Comparison of ENCODE assay signal across 18 mouse cellular contexts in the genomic region with DNA sequence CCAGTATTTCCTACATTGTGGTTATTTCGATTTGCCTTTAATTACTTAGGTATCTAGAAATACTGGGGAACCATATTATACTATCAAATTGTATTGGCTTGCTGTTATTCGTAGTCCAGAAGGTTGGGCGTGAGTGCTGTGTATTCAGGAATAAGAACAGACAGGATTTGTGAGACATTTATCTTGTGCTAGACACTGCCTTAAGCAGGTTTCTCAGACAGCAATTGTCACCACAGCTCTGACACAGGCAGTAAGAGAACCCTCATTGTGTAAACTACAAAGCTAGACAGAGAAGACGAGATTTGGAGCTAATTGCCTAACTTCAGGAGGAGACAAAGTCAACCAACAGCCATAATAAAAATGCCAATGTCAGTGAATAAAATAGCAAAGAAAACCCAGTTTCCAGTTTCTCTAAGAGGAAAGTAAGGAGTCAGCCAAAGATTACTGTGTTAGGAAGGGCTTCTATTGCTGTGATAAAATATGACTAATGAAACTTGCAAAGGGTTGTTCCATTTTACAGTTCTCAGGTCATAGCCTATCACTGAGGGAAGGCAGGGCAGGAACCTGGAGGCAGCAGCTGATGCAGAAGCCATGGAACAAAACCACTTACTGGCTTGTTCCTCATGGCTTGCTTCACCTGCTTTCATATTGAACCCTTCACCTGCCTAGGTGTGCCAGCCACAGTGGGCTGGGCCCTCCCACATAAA.
DNase-seq lines count a peak whose midpoint lies in the region; ATAC-seq and TF ChIP-seq lines count a peak whose summit lies in the region.
"Had no signal": no experiment of that assay in that cellular context is flagged by ENCODE, and none has a peak within 500 bp of the region (broad histone marks: within the 10 kb centered on the region; RNA-seq: fewer than 3 reads in every experiment).

No protein-coding gene starts in this region.

- no peaks in the 10 kb centered on the region for H3K36me3 ChIP-seq in forebrain, embryonic 16.5 days (ENCODE audit: control insufficient read depth, insufficient read depth)
- H3K36me3 ChIP-seq in intestine, embryonic 16.5 days (ENCODE audit: control insufficient read depth, insufficient read depth, low read length), result no peaks in the 10 kb centered on the region
- H3K36me3 ChIP-seq in midbrain, embryonic 16.5 days (ENCODE audit: control insufficient read depth, insufficient read depth, low read length), result no peaks in the 10 kb centered on the region
- H3K36me3 ChIP-seq: embryonic facial prominence, embryonic 13.5 days; limb, embryonic 13.5 days; liver, embryonic 13.5 days had no signal

- H3K9me3 ChIP-seq in forebrain, embryonic 16.5 days (ENCODE audit: control insufficient read depth, low read length), result no peaks in the 10 kb centered on the region
- H3K9me3 ChIP-seq in intestine, embryonic 16.5 days (ENCODE audit: control insufficient read depth, low read length), result no peaks in the 10 kb centered on the region
- H3K9me3 ChIP-seq in midbrain, embryonic 16.5 days (replicated peaks; ENCODE audit: control insufficient read depth, low read length, poor library complexity, severe bottlenecking), result no peaks in the 10 kb centered on the region
- H3K9me3 ChIP-seq: embryonic facial prominence, embryonic 13.5 days; limb, embryonic 13.5 days had no signal

- peaks cover 10% of the 10 kb centered on the region for H3K4me1 ChIP-seq in forebrain, embryonic 16.5 days (replicated peaks; ENCODE audit: control insufficient read depth, insufficient read depth, low read length)
- H3K4me1 ChIP-seq in intestine, embryonic 16.5 days (ENCODE audit: control insufficient read depth, insufficient read depth, low read length), result no peaks in the 10 kb centered on the region
- H3K4me1 ChIP-seq in midbrain, embryonic 16.5 days (ENCODE audit: control insufficient read depth, insufficient read depth, low read length), result peaks cover 6% of the 10 kb centered on the region; the same call in 1 of the 2 replicates
- H3K4me1 ChIP-seq: embryonic facial prominence, embryonic 13.5 days; liver, embryonic 13.5 days had no signal

- no peaks in the 10 kb centered on the region for H3K27me3 ChIP-seq in forebrain, embryonic 16.5 days (replicated peaks; ENCODE audit: control insufficient read depth, insufficient read depth, low read length)
- H3K27me3 ChIP-seq in intestine, embryonic 16.5 days (replicated peaks; ENCODE audit: control insufficient read depth, insufficient read depth, low read length), result no peaks in the 10 kb centered on the region
- H3K27me3 ChIP-seq in midbrain, embryonic 16.5 days (ENCODE audit: control insufficient read depth, insufficient read depth, low read depth, low read length), result no peaks in the 10 kb centered on the region
- H3K27me3 ChIP-seq: embryonic facial prominence, embryonic 13.5 days; limb, embryonic 13.5 days; liver, embryonic 13.5 days had no signal

- peak overlapping the region; percentile 25; the same call in 1 of the 2 replicates for H3K4me2 ChIP-seq in forebrain, embryonic 16.5 days (ENCODE audit: low read length)
- no peak overlapping the region for H3K4me2 ChIP-seq in intestine, embryonic 16.5 days (ENCODE audit: low read depth, low read length)
- no peak overlapping the region for H3K4me2 ChIP-seq in midbrain, embryonic 16.5 days (ENCODE audit: low read length)
- H3K4me2 ChIP-seq: embryonic facial prominence, embryonic 13.5 days; limb, embryonic 13.5 days; liver, embryonic 13.5 days; lung, embryonic 14.5 days had no signal

- H3K4me3 ChIP-seq in forebrain, embryonic 16.5 days (replicated peaks; ENCODE audit: low read length), result no peak overlapping the region
- no peak overlapping the region for H3K4me3 ChIP-seq in intestine, embryonic 16.5 days (ENCODE audit: low read length)
- H3K4me3 ChIP-seq in midbrain, embryonic 16.5 days (ENCODE audit: low read depth, low read length), result no peak overlapping the region
- H3K4me3 ChIP-seq in layer of hippocampus, adult 2 months, result no peak overlapping the region
- H3K4me3 ChIP-seq: embryonic facial prominence, embryonic 13.5 days; limb, embryonic 13.5 days; liver, embryonic 13.5 days had no signal

- ATAC-seq in forebrain, embryonic 16.5 days, result peak; percentile 69
- ATAC-seq in intestine, embryonic 16.5 days, result peak; percentile 69
- no peak for ATAC-seq in midbrain, embryonic 16.5 days

- peak overlapping the region; percentile 89 for H3K27ac ChIP-seq in forebrain, embryonic 16.5 days (ENCODE audit: low read length)
- no peak overlapping the region for H3K27ac ChIP-seq in intestine, embryonic 16.5 days (ENCODE audit: low read length)
- peak overlapping the region; percentile 45 for H3K27ac ChIP-seq in midbrain, embryonic 16.5 days (ENCODE audit: low read length)
- H3K27ac ChIP-seq in layer of hippocampus, adult 2 months, result no peak overlapping the region
- H3K27ac ChIP-seq: embryonic facial prominence, embryonic 13.5 days; limb, embryonic 13.5 days; liver, embryonic 13.5 days had no signal

- no peak for TF ChIP-seq CTCF in layer of hippocampus, adult 2 months (conservative IDR thresholded peaks at IDR 0.05)

- no peak overlapping the region for H3K9ac ChIP-seq in forebrain, embryonic 16.5 days (replicated peaks; ENCODE audit: low read depth, low read length)
- H3K9ac ChIP-seq in intestine, embryonic 16.5 days (ENCODE audit: low read depth, low read length), result no peak overlapping the region
- H3K9ac ChIP-seq in midbrain, embryonic 16.5 days (ENCODE audit: low read depth, low read length), result no peak overlapping the region
- H3K9ac ChIP-seq: embryonic facial prominence, embryonic 13.5 days; limb, embryonic 13.5 days; liver, embryonic 13.5 days; lung, embryonic 14.5 days had no signal

- DNase-seq in retina, embryonic 14.5 days (ENCODE audit: low spot score), result peak; percentile 21
- DNase-seq in retina, postnatal 1 day, result no peak
- DNase-seq in natural killer cell, adult 2 months (ENCODE audit: low spot score in 2 of 2), result no peak
- no peak for DNase-seq in adrenal gland, postnatal 36 days
- no peak for DNase-seq in layer of hippocampus, adult 2 months (ENCODE audit: low spot score in 2 of 2)
- DNase-seq: adrenal gland, adult 2 months; gastrocnemius, postnatal 36 days; kidney, adult 9 months; kidney, postnatal 25 days; liver, embryonic 13.5 days; lung, embryonic 14.5 days; lung, postnatal 36 days; thymus, postnatal 25 days had no signal

- WGBS in forebrain, embryonic 16.5 days, result 30% methylated on average over 4 of the region's 4 CpGs
- WGBS in intestine, embryonic 16.5 days, result 63% methylated on average over 4 of the region's 4 CpGs
- 59% methylated on average over 4 of the region's 4 CpGs for WGBS in midbrain, embryonic 16.5 days

Comparison
In these comparisons a context has a peak if more than half of its experiments do, and no peak if none do; other contexts are left out.
1. H3K27ac ChIP-seq: peak in forebrain, embryonic 16.5 days (single experiment) and midbrain, embryonic 16.5 days (single experiment); none in intestine, embryonic 16.5 days (single experiment) and layer of hippocampus, adult 2 months (single experiment).